Mouse (Mus musculus) lung, postnatal 0 days (tissue): ENCODE measurements at regions not wholly inside any gene's neighbourhood (a gene's known extent, or its start where the extent isn't known, plus 50 kb on each side); places are given as distances from the start of the nearest gene placed in this dataset.

Source experiments
- ATAC-seq: fragments of 200-750 bp; cut with Nextera tagmentation; 2 replicates; pipeline ENCODE4 v1.8.0; 2017; ENCODE audit warnings: moderate library complexity
- DNase-seq: peaks from one replicate; pipeline ENCODE4 v3.0.0-alpha.2; 2016; ENCODE audit warnings: low spot score
- H3K27ac ChIP-seq: fragments of 300-500 bp; sonication (generic); 2 replicates; pipeline ENCODE4 v1.5.1; 2014; ENCODE audit warnings: antibody characterized with exemption, mild to moderate bottlenecking, low read length, mixed read lengths
- H3K27me3 ChIP-seq: fragments of 300-500 bp; sonication (generic); replicated peaks from 2 replicates; pipeline ENCODE4 v1.6.1; 2014; ENCODE audit warnings: low read length, mixed read lengths; ENCODE audit not compliant: insufficient read depth
- H3K36me3 ChIP-seq: fragments of 300-500 bp; sonication (generic); 2 replicates; pipeline ENCODE4 v1.6.1; 2014; ENCODE audit warnings: low read length, mixed read lengths; ENCODE audit not compliant: insufficient read depth
- H3K4me1 ChIP-seq: fragments of 300-500 bp; sonication (generic); 2 replicates; pipeline ENCODE4 v1.6.1; 2014; ENCODE audit warnings: antibody characterized with exemption, low read depth, low read length, mixed read lengths; ENCODE audit not compliant: insufficient read depth
- H3K4me2 ChIP-seq: fragments of 300-500 bp; sonication (generic); replicated peaks from 2 replicates; pipeline ENCODE4 v1.6.1; 2014; ENCODE audit warnings: low read depth, mild to moderate bottlenecking, low read length, moderate library complexity, mixed read lengths
- H3K4me3 ChIP-seq: fragments of 300-500 bp; sonication (generic); 2 replicates; pipeline ENCODE4 v1.5.1; 2014; ENCODE audit warnings: low read depth, low read length
- H3K9ac ChIP-seq: fragments of 300-500 bp; sonication (generic); replicated peaks from 2 replicates; pipeline ENCODE4 v1.6.1; 2014; ENCODE audit warnings: low read depth, mild to moderate bottlenecking
- H3K9me3 ChIP-seq: fragments of 300-500 bp; sonication (generic); 2 replicates; pipeline ENCODE4 v1.6.1; 2016; ENCODE audit warnings: low read length, mixed read lengths
- CTCF ChIP-seq: IDR thresholded peaks from 2 replicates; pipeline ENCODE4 v1.5.1; 2016; ENCODE audit warnings: antibody characterized with exemption, mild to moderate bottlenecking
- EP300 ChIP-seq: IDR thresholded peaks from 2 replicates; pipeline ENCODE4 v1.6.1; 2016; ENCODE audit warnings: antibody characterized with exemption, mild to moderate bottlenecking, control low read depth
- WGBS: fragments of 180-500 bp; shearing (Covaris S2); extraction: QIAGEN DNeasy Blood & Tissue Kit; methylation state at CpG from one replicate; pipeline ENCODE4 v1.1.7; 2014; 5-methylcytosine and 5-hydroxymethylcytosine counted together

GRCm38 (mm10) chr5:106067124-106067551 lies 190.8 kb downstream of the Zfp326 start:
- no peak for DNase-seq
- Histone ChIP-seq H3K4me1 (no peaks in the 10 kb centered on the region), H3K9ac (no peak overlapping the region), H3K4me2 (no peak overlapping the region), H3K27ac (no peak overlapping the region), H3K4me3 (no peak overlapping the region), H3K36me3 (no peaks in the 10 kb centered on the region), H3K9me3 (0 out of 2 replicates have a peak, but pooled peaks cover 2% of the 10 kb centered on the region), H3K27me3 (no peaks in the 10 kb centered on the region)
- TF ChIP-seq CTCF (no peak), EP300 (no peak)
- no peak for ATAC-seq
- 78% methylated on average over 9 of the region's 9 CpGs for WGBS

- TF ChIP-seq CTCF (no peak), EP300 (no peak)
- H3K9ac ChIP-seq = no peak overlapping the region
- DNase-seq (no peak), ATAC-seq (no peak)
- H3K4me1 ChIP-seq = no peaks in the 10 kb centered on the region
- H3K4me3 ChIP-seq = no peak overlapping the region
- 0 out of 2 replicates have a peak, but pooled peaks cover 2% of the 10 kb centered on the region for H3K9me3 ChIP-seq
- H3K27ac ChIP-seq = no peak overlapping the region
- H3K27me3 ChIP-seq = no peaks in the 10 kb centered on the region
- no peaks in the 10 kb centered on the region for H3K36me3 ChIP-seq
- H3K4me2 ChIP-seq = no peak overlapping the region
Measured at GRCm38 (mm10) chr5:106066706-106067105, 190.3 kb downstream of the Zfp326 start.

- no peaks in the 10 kb centered on the region for H3K4me1 ChIP-seq
- no peaks in the 10 kb centered on the region for H3K36me3 ChIP-seq
- TF ChIP-seq EP300 (no peak), CTCF (no peak)
- ATAC-seq (no peak), DNase-seq (no peak)
- H3K9ac ChIP-seq = no peak overlapping the region
- 0 out of 2 replicates have a peak, but pooled peaks cover 2% of the 10 kb centered on the region for H3K9me3 ChIP-seq
- no peak overlapping the region for H3K4me3 ChIP-seq
- H3K27ac ChIP-seq = no peak overlapping the region
- no peak overlapping the region for H3K4me2 ChIP-seq
- 86% methylated on average over 7 of the region's 7 CpGs for whole genome bisulfite sequencing
- no peaks in the 10 kb centered on the region for H3K27me3 ChIP-seq
Measured at GRCm38 (mm10) chr5:106064366-106064765, 188.0 kb downstream of the Zfp326 start.

GRCm38 (mm10) chr5:106062926-106063325 lies 186.6 kb downstream of the Zfp326 start:
- DNase-seq (no peak), ATAC-seq (no peak)
- Histone ChIP-seq H3K36me3 (no peaks in the 10 kb centered on the region), H3K27ac (no peak overlapping the region), H3K9ac (no peak overlapping the region), H3K27me3 (no peaks in the 10 kb centered on the region), H3K4me1 (no peaks in the 10 kb centered on the region), H3K9me3 (0 out of 2 replicates have a peak, but pooled peaks cover 2% of the 10 kb centered on the region), H3K4me2 (no peak overlapping the region), H3K4me3 (no peak overlapping the region)
- TF ChIP-seq EP300 (no peak), CTCF (no peak)
- 87% methylated on average over 6 of the region's 6 CpGs for WGBS

- H3K9ac ChIP-seq = no peak overlapping the region
- TF ChIP-seq EP300 = no peak
- TF ChIP-seq CTCF = no peak
- no peak overlapping the region for H3K4me3 ChIP-seq
- 11% methylated on average over 9 of the region's 9 CpGs for WGBS
- ATAC-seq (no peak), DNase-seq (no peak)
- H3K27ac ChIP-seq = no peak overlapping the region
- no peaks in the 10 kb centered on the region for H3K27me3 ChIP-seq
- H3K9me3 ChIP-seq = no peaks in the 10 kb centered on the region
- no peaks in the 10 kb centered on the region for H3K36me3 ChIP-seq
- H3K4me2 ChIP-seq = no peak overlapping the region
- no peaks in the 10 kb centered on the region for H3K4me1 ChIP-seq
Measured at GRCm38 (mm10) chr5:106056631-106057030, 180.3 kb downstream of the Zfp326 start.

- ATAC-seq (no peak), DNase-seq (no peak)
- Histone ChIP-seq H3K4me2 (no peak overlapping the region), H3K4me1 (no peaks in the 10 kb centered on the region), H3K36me3 (no peaks in the 10 kb centered on the region), H3K9ac (no peak overlapping the region), H3K27me3 (no peaks in the 10 kb centered on the region), H3K4me3 (no peak overlapping the region), H3K27ac (no peak overlapping the region), H3K9me3 (no peaks in the 10 kb centered on the region)
- WGBS = 40% methylated on average over 8 of the region's 8 CpGs
- TF ChIP-seq CTCF (no peak), EP300 (no peak)
Measured at GRCm38 (mm10) chr5:106055221-106055620, 178.9 kb downstream of the Zfp326 start.

GRCm38 (mm10) chr5:106051026-106051425 lies 174.7 kb downstream of the Zfp326 start:
- no peak overlapping the region for H3K27ac ChIP-seq
- TF ChIP-seq EP300 = no peak
- TF ChIP-seq CTCF = no peak
- H3K9me3 ChIP-seq = no peaks in the 10 kb centered on the region
- ATAC-seq = no peak
- no peak overlapping the region for H3K4me2 ChIP-seq
- H3K36me3 ChIP-seq = no peaks in the 10 kb centered on the region
- 86% methylated on average over 8 of the region's 8 CpGs for WGBS
- H3K9ac ChIP-seq = no peak overlapping the region
- no peaks in the 10 kb centered on the region for H3K27me3 ChIP-seq
- H3K4me3 ChIP-seq = no peak overlapping the region
- no peak for DNase-seq
- no peaks in the 10 kb centered on the region for H3K4me1 ChIP-seq
